ENCODE assay signal across 12 mouse cellular contexts in genomic region chr4:135571037-135571550, GRCm38 (mm10). TPM values are rescaled to one million over a fixed set of nuclear protein-coding genes. Genes with fewer than 3 reads are reported as not detected.
A peak's percentile ranks its signal among the peaks of the same experiment; 100 is the strongest.
DNase-seq lines count a peak whose midpoint lies in the region; ATAC-seq lines count a peak whose summit lies in the region.
"Had no signal": no experiment of that assay in that cellular context is flagged by ENCODE, and none has a peak within 500 bp of the region (broad histone marks: within the 10 kb centered on the region; RNA-seq: fewer than 3 reads in every experiment).

No protein-coding gene starts in this region.

- 37% methylated on average over 6 of the region's 6 CpGs for WGBS in heart, embryonic 11.5 days (ENCODE audit: insufficient replicate concordance)
- WGBS in lung, embryonic 16.5 days, result 33% methylated on average over 6 of the region's 6 CpGs
- WGBS in embryonic facial prominence, embryonic 10.5 days, result 44% methylated on average over 6 of the region's 6 CpGs
- 22% methylated on average over 6 of the region's 6 CpGs for WGBS in limb, embryonic 13.5 days

- H3K4me2 ChIP-seq in heart, embryonic 11.5 days, result peak overlapping the region; percentile 16; the same call in 1 of the 2 replicates
- no peak overlapping the region for H3K4me2 ChIP-seq in lung, embryonic 16.5 days (ENCODE audit: low read depth, low read length)
- H3K4me2 ChIP-seq in limb, embryonic 13.5 days (replicated peaks), result peak overlapping the region; percentile 62

- H3K36me3 ChIP-seq in heart, embryonic 11.5 days (ENCODE audit: control insufficient read depth, insufficient read depth, low read length), result no peaks in the 10 kb centered on the region
- H3K36me3 ChIP-seq in lung, embryonic 16.5 days (ENCODE audit: control insufficient read depth, insufficient read depth, low read length), result no peaks in the 10 kb centered on the region
- H3K36me3 ChIP-seq in embryonic facial prominence, embryonic 10.5 days (replicated peaks), result no peaks in the 10 kb centered on the region
- no peaks in the 10 kb centered on the region for H3K36me3 ChIP-seq in limb, embryonic 13.5 days
- H3K36me3 ChIP-seq: G1E had no signal

- ATAC-seq in heart, embryonic 11.5 days (replicated peaks; ENCODE audit: insufficient number of reproducible peaks, low FRiP score, low TSS enrichment), result no peak
- ATAC-seq in lung, embryonic 16.5 days (ENCODE audit: low read depth), result 0 out of 2 replicates have a peak, but pooled peaks have one; percentile 21
- ATAC-seq in limb, embryonic 13.5 days (ENCODE audit: low FRiP score, low read depth), result 0 out of 2 replicates have a peak, but pooled peaks have one; percentile 12
- ATAC-seq in cerebellum, adult (ENCODE audit: insufficient number of reproducible peaks, low FRiP score, low TSS enrichment), result no peak

- peaks cover 46% of the 10 kb centered on the region for H3K27me3 ChIP-seq in heart, embryonic 11.5 days (ENCODE audit: control insufficient read depth, insufficient read depth, low read length)
- H3K27me3 ChIP-seq in lung, embryonic 16.5 days (ENCODE audit: control insufficient read depth, insufficient read depth, low read depth, low read length), result peaks cover 43% of the 10 kb centered on the region
- H3K27me3 ChIP-seq in embryonic facial prominence, embryonic 10.5 days (replicated peaks; ENCODE audit: low read depth, poor library complexity, severe bottlenecking), result peaks cover 99% of the 10 kb centered on the region
- H3K27me3 ChIP-seq in limb, embryonic 13.5 days, result peaks cover 84% of the 10 kb centered on the region

- peak overlapping the region; percentile 63; the same call in 1 of the 2 replicates for H3K9ac ChIP-seq in heart, embryonic 11.5 days (ENCODE audit: low read depth, low read length)
- no peak overlapping the region; the same call in 1 of the 2 replicates for H3K9ac ChIP-seq in lung, embryonic 16.5 days (ENCODE audit: low read length)
- H3K9ac ChIP-seq in limb, embryonic 13.5 days, result peak overlapping the region; percentile 9; the same call in 1 of the 2 replicates

- no peak overlapping the region for H3K4me3 ChIP-seq in heart, embryonic 11.5 days (ENCODE audit: low read depth, low read length)
- no peak overlapping the region for H3K4me3 ChIP-seq in lung, embryonic 16.5 days (ENCODE audit: low read length)
- peak overlapping the region; percentile 56 for H3K4me3 ChIP-seq in embryonic facial prominence, embryonic 10.5 days
- H3K4me3 ChIP-seq in limb, embryonic 13.5 days, result peak overlapping the region; percentile 33; the same call in 1 of the 2 replicates

- intact Hi-C loops in left cerebral cortex, postnatal 36 days (cut with DNase I), result loop anchor here (5.0 kb wide), 2 partner anchors 39 to 96 kb away; no protein-coding TSS in a partner anchor

- H3K9me3 ChIP-seq in heart, embryonic 11.5 days (replicated peaks; ENCODE audit: control insufficient read depth, low read length), result no peaks in the 10 kb centered on the region
- H3K9me3 ChIP-seq in lung, embryonic 16.5 days (ENCODE audit: control insufficient read depth, low read length), result no peaks in the 10 kb centered on the region
- H3K9me3 ChIP-seq in embryonic facial prominence, embryonic 10.5 days, result no peaks in the 10 kb centered on the region
- H3K9me3 ChIP-seq in limb, embryonic 13.5 days, result no peaks in the 10 kb centered on the region
- H3K9me3 ChIP-seq: G1E had no signal

- peaks cover 56% of the 10 kb centered on the region for H3K4me1 ChIP-seq in heart, embryonic 11.5 days (ENCODE audit: control insufficient read depth, insufficient read depth, low read length)
- peaks cover 21% of the 10 kb centered on the region for H3K4me1 ChIP-seq in lung, embryonic 16.5 days (replicated peaks; ENCODE audit: control insufficient read depth, insufficient read depth, low read length)
- peaks cover 84% of the 10 kb centered on the region for H3K4me1 ChIP-seq in embryonic facial prominence, embryonic 10.5 days
- H3K4me1 ChIP-seq in limb, embryonic 13.5 days, result peaks cover 75% of the 10 kb centered on the region

- peak overlapping the region; percentile 59; the same call in 1 of the 2 replicates for H3K27ac ChIP-seq in heart, embryonic 11.5 days (ENCODE audit: low read depth, low read length)
- H3K27ac ChIP-seq in lung, embryonic 16.5 days (ENCODE audit: low read length), result peak overlapping the region; percentile 0; the same call in 1 of the 2 replicates
- peak overlapping the region; percentile 55 for H3K27ac ChIP-seq in embryonic facial prominence, embryonic 10.5 days (replicated peaks)
- H3K27ac ChIP-seq in limb, embryonic 13.5 days, result peak overlapping the region; percentile 7; the same call in 1 of the 2 replicates

- no peak for DNase-seq in heart, postnatal 4 days
- no peak for DNase-seq in lung, postnatal 10 days
- DNase-seq in embryonic facial prominence, embryonic 10.5 days (ENCODE audit: low spot score), result peak; percentile 27
- no peak for DNase-seq in left cerebral cortex, postnatal 36 days (ENCODE audit: low spot score in 2 of 2)
- DNase-seq: cerebellum, adult 8-10 months had no signal

RNA-seq across cellular contexts. Expression of gene Grhl3, which starts 2.3 kb away (rescaled TPM):
- polyA plus RNA-seq in heart, embryonic 11.5 days (2014; fragmentation: Nextera tagmentation; extraction: Ambion mirVana), result 5.5 and 6.5 TPM in 2 replicates
- 1 to 10 TPM; 1.0 to 1.2 TPM for total RNA-seq in heart, postnatal 4 days (2021)
- 3.8 and 4.7 TPM in 2 replicates for polyA plus RNA-seq in lung, embryonic 16.5 days (2015; fragmentation: Nextera tagmentation; extraction: Ambion mirVana)
- 7.6 and 9.6 TPM in 2 replicates for polyA plus RNA-seq in embryonic facial prominence, embryonic 10.5 days (2016; fragmentation: Nextera tagmentation; extraction: Ambion mirVana)
- polyA plus RNA-seq in limb, embryonic 13.5 days (2015; fragmentation: Nextera tagmentation; extraction: Ambion mirVana), result 19.7 and 21.1 TPM in 2 replicates
- 1 to 10 TPM; 1.2 to 1.6 TPM for total RNA-seq in left cerebral cortex, postnatal 36 days (2021)
- total RNA-seq: adrenal gland, adult 18-20 months; G1E had no signal
- polyA plus RNA-seq: G1E; gonadal fat pad, adult 2 months had no signal

Comparison
In these comparisons a context has a peak if more than half of its experiments do, and no peak if none do; other contexts are left out.
1. ATAC-seq: peak in lung, embryonic 16.5 days (single experiment) and limb, embryonic 13.5 days (single experiment); none in heart, embryonic 11.5 days (single experiment) and cerebellum, adult (single experiment).
2. H3K27ac ChIP-seq: peak in every context shown above with its lines; median percentile 59 in heart, embryonic 11.5 days; 55 in embryonic facial prominence, embryonic 10.5 days; 7 in limb, embryonic 13.5 days; 0 in lung, embryonic 16.5 days.
3. H3K4me3 ChIP-seq: peak in embryonic facial prominence, embryonic 10.5 days (single experiment) and limb, embryonic 13.5 days (single experiment); none in heart, embryonic 11.5 days (single experiment) and lung, embryonic 16.5 days (single experiment).